Mouse (Mus musculus): ENCODE data around the gene Rasal2. TPM values are rescaled to one million over a fixed set of nuclear protein-coding genes. Genes with fewer than 3 reads are reported as not detected.

The Rasal2 gene
- total and polyA plus RNA-seq, 3 experiments, result 1.5 to 3.2 TPM; not detected in 1

- Histone ChIP-seq H3K4me1 (ENCODE audit: control insufficient read depth in 1 of 2, insufficient read depth in 2 of 2, low read length in 2 of 2) (no peaks in the 10 kb centered on the region), H3K36me3 (ENCODE audit: control insufficient read depth in 1 of 2, insufficient read depth in 2 of 2, low read length in 2 of 2) (no peaks in the 10 kb centered on the region), H3K9me3 (replicated peaks; ENCODE audit: insufficient read depth, low read length) (no peaks in the 10 kb centered on the region), H3K9ac (ENCODE audit: control insufficient read depth, low read depth, low read length, poor library complexity, severe bottlenecking) (no peak overlapping the region), H3K27me3 (ENCODE audit: control insufficient read depth in 1 of 2, insufficient read depth in 2 of 2, low read length in 2 of 2) (no peaks in the 10 kb centered on the region), H3K79me2 (ENCODE audit: control insufficient read depth, insufficient read depth, low read length, poor library complexity) (no peaks in the 10 kb centered on the region), H3K4me3 (ENCODE audit: control insufficient read depth in 1 of 2, insufficient read depth in 1 of 2, low read depth in 2 of 2, low read length in 2 of 2) (no peak overlapping the region), H3K27ac (ENCODE audit: control insufficient read depth, low read depth, low read length) (no peak overlapping the region)
- no peak for DNase-seq (ENCODE audit: low read depth, low spot score)
- TF ChIP-seq ETS1 (IDR thresholded peaks at IDR 0.05; ENCODE audit: low read depth, low read length) (no peak), MYC (IDR thresholded peaks at IDR 0.05; ENCODE audit: low read depth, low read length) (no peak), ELF1 (IDR thresholded peaks at IDR 0.05; ENCODE audit: low read depth, low read length) (no peak), SMC3 (IDR thresholded peaks at IDR 0.05; ENCODE audit: low read depth, low read length) (no peak), POLR2AphosphoS2 (IDR thresholded peaks at IDR 0.05; ENCODE audit: low read length) (no peak)
These were observed 258.6 kb downstream of the Rasal2 start for GRCm38 (mm10) chr1:157153781-157154180.

- Histone ChIP-seq H3K36me3 (ENCODE audit: control insufficient read depth in 1 of 2, insufficient read depth in 2 of 2, low read length in 2 of 2) (no peaks in the 10 kb centered on the region), H3K9me3 (replicated peaks; ENCODE audit: insufficient read depth, low read length) (no peaks in the 10 kb centered on the region), H3K27me3 (ENCODE audit: control insufficient read depth in 1 of 2, insufficient read depth in 2 of 2, low read length in 2 of 2) (no peaks in the 10 kb centered on the region), H3K4me3 (ENCODE audit: control insufficient read depth in 1 of 2, insufficient read depth in 1 of 2, low read depth in 2 of 2, low read length in 2 of 2) (no peak overlapping the region), H3K9ac (ENCODE audit: control insufficient read depth, low read depth, low read length, poor library complexity, severe bottlenecking) (no peak overlapping the region), H3K79me2 (ENCODE audit: control insufficient read depth, insufficient read depth, low read length, poor library complexity) (no peaks in the 10 kb centered on the region), H3K4me1 (ENCODE audit: control insufficient read depth in 1 of 2, insufficient read depth in 2 of 2, low read length in 2 of 2) (no peaks in the 10 kb centered on the region), H3K27ac (ENCODE audit: control insufficient read depth, low read depth, low read length) (no peak overlapping the region)
- no peak for TF ChIP-seq EP300 (IDR thresholded peaks at IDR 0.05; ENCODE audit: low read depth in 1 of 2, low read length in 2 of 2)
- no peak for TF ChIP-seq MXI1 (IDR thresholded peaks at IDR 0.05; ENCODE audit: low read depth, low read length)
- no peak for TF ChIP-seq SIN3A (IDR thresholded peaks at IDR 0.05; ENCODE audit: low read length)
- TF ChIP-seq CHD2 (IDR thresholded peaks at IDR 0.05; ENCODE audit: low read length), result no peak
- no peak for TF ChIP-seq MAX (IDR thresholded peaks at IDR 0.05; ENCODE audit: low read length)
- no peak for TF ChIP-seq POLR2AphosphoS2 (IDR thresholded peaks at IDR 0.05; ENCODE audit: low read length)
- TF ChIP-seq CTCF (IDR thresholded peaks at IDR 0.05 in 2 of 3, conservative IDR thresholded peaks at IDR 0.05 in 1 of 3; ENCODE audit: control insufficient read depth in 1 of 3, insufficient read depth in 1 of 3, low read depth in 2 of 3, low read length in 3 of 3, poor library complexity in 1 of 3, severe bottlenecking in 1 of 3), result no peak
- no peak for TF ChIP-seq MYB (IDR thresholded peaks at IDR 0.05; ENCODE audit: low read depth, low read length)
- no peak for TF ChIP-seq TCF12 (IDR thresholded peaks at IDR 0.05; ENCODE audit: low read depth, low read length)
- TF ChIP-seq UBTF (IDR thresholded peaks at IDR 0.05; ENCODE audit: borderline replicate concordance, insufficient read depth, low read depth, low read length), result no peak
- no peak for TF ChIP-seq SMC3 (IDR thresholded peaks at IDR 0.05; ENCODE audit: low read depth, low read length)
- TF ChIP-seq KAT2A (conservative IDR thresholded peaks at IDR 0.05; ENCODE audit: low read depth, low read length), result no peak
- no peak for TF ChIP-seq NRF1 (IDR thresholded peaks at IDR 0.05; ENCODE audit: insufficient read depth, low read depth, low read length, poor library complexity, severe bottlenecking)
- TF ChIP-seq ETS1 (IDR thresholded peaks at IDR 0.05; ENCODE audit: low read depth, low read length), result no peak
- no peak for TF ChIP-seq HCFC1 (IDR thresholded peaks at IDR 0.05; ENCODE audit: low read depth, low read length)
- no peak for TF ChIP-seq USF2 (IDR thresholded peaks at IDR 0.05; ENCODE audit: borderline replicate concordance in 1 of 2, insufficient read depth in 1 of 2, low read depth in 1 of 2, low read length in 2 of 2)
- no peak for TF ChIP-seq ZNF384 (IDR thresholded peaks at IDR 0.05; ENCODE audit: low read depth, low read length)
- DNase-seq (ENCODE audit: low read depth, low spot score), result no peak
These were observed 262.3 kb downstream of the Rasal2 start for GRCm38 (mm10) chr1:157150107-157150506.

Data from MEL (cell line).